Mouse (Mus musculus) CH12.LX (cell line): ENCODE measurements around the gene H2-Ab1. TPM values are rescaled to one million over a fixed set of nuclear protein-coding genes. Genes with fewer than 3 reads are reported as not detected.
A peak's percentile ranks its signal among the peaks of the same experiment; 100 is the strongest.

Experiments
- DNase-seq: peaks from one replicate; pipeline ENCODE4 v3.0.0-alpha.2; 2013; ENCODE audit errors: extremely low read depth
- H3K27ac ChIP-seq: 2 replicates; pipeline ENCODE4 v1.5.1; 2012; ENCODE audit warnings: low read depth, mild to moderate bottlenecking, control low read depth, moderate library complexity; ENCODE audit not compliant: insufficient read depth
- H3K27me3 ChIP-seq: replicated peaks from 2 replicates; pipeline ENCODE3; 2012; ENCODE audit warnings: inconsistent platforms
- H3K36me3 ChIP-seq, 2 experiments: replicated peaks in 1 of 2; 2 replicates each; pipeline versions ENCODE3 to v1.6.1; 2012; ENCODE audit warnings: inconsistent platforms in 1 of 2, low read length in 1 of 2, mild to moderate bottlenecking in 1 of 2, mixed read lengths in 1 of 2, moderate library complexity in 1 of 2; ENCODE audit not compliant: control insufficient read depth in 1 of 2, insufficient read depth in 1 of 2
- H3K4me1 ChIP-seq, 2 experiments: 2 replicates each; pipeline ENCODE4 v1.6.1; 2012; ENCODE audit warnings: inconsistent platforms in 1 of 2, moderate library complexity in 1 of 2; ENCODE audit not compliant: insufficient read depth in 2 of 2, control insufficient read depth in 1 of 2
- H3K4me2 ChIP-seq: 2 replicates; pipeline ENCODE4 v1.6.1; 2012; ENCODE audit warnings: low read depth, mild to moderate bottlenecking, control low read depth; ENCODE audit not compliant: poor library complexity, insufficient read depth, severe bottlenecking
- H3K4me3 ChIP-seq, 3 experiments: fragments of 150-350 bp in 1 of 3; sonication (generic) in 1 of 3; replicated peaks in 1 of 3; 2 replicates each; pipeline versions ENCODE3 to v1.5.1; 2011 to 2012; ENCODE audit warnings: low read depth in 2 of 3, low read length in 2 of 3, mild to moderate bottlenecking in 2 of 3, moderate library complexity in 2 of 3, control low read depth in 1 of 3, improper control_type of control experiment in 1 of 3, inconsistent platforms in 1 of 3, mixed read lengths in 1 of 3; ENCODE audit not compliant: poor library complexity in 1 of 3
- H3K79me2 ChIP-seq: replicated peaks from 2 replicates; pipeline ENCODE4 v1.6.1; 2012; ENCODE audit warnings: mild to moderate bottlenecking, moderate library complexity; ENCODE audit not compliant: control insufficient read depth, poor library complexity, insufficient read depth, severe bottlenecking; ENCODE audit errors: extremely low read depth
- H3K9ac ChIP-seq: 2 replicates; pipeline ENCODE4 v1.6.1; 2012; ENCODE audit warnings: low read depth, mild to moderate bottlenecking, control low read depth, moderate library complexity; ENCODE audit not compliant: insufficient read depth
- H3K9me3 ChIP-seq: replicated peaks from 2 replicates; pipeline ENCODE3; 2012; ENCODE audit warnings: low read length, inconsistent platforms, mixed read lengths
- BHLHE40 ChIP-seq: IDR thresholded peaks from 2 replicates; pipeline ENCODE4 v1.6.1; 2011; ENCODE audit warnings: mild to moderate bottlenecking, low read depth, low read length, improper control_type of control experiment
- CHD2 ChIP-seq: IDR thresholded peaks from 2 replicates; pipeline ENCODE4 v1.6.1; 2011; ENCODE audit warnings: low read length, improper control_type of control experiment
- CTCF ChIP-seq, 2 experiments: IDR thresholded peaks in 1 of 2; conservative IDR thresholded peaks in 1 of 2; 2 replicates each; pipeline ENCODE4 v1.5.1; 2011 to 2012; ENCODE audit warnings: low read depth in 2 of 2, low read length in 2 of 2, improper control_type of control experiment in 1 of 2, inconsistent platforms in 1 of 2, mild to moderate bottlenecking in 1 of 2, moderate library complexity in 1 of 2
- E2F4 ChIP-seq: IDR thresholded peaks from 2 replicates; pipeline ENCODE4 v1.6.1; 2011; ENCODE audit warnings: low read depth, low read length, improper control_type of control experiment; ENCODE audit not compliant: insufficient replicate concordance
- GABPA ChIP-seq: IDR thresholded peaks from 2 replicates; pipeline ENCODE4 v1.6.1; 2012; ENCODE audit warnings: low read depth, low read length, improper control_type of control experiment, inconsistent platforms; ENCODE audit not compliant: insufficient replicate concordance
- IRF4 ChIP-seq: IDR thresholded peaks from 2 replicates; pipeline ENCODE4 v1.6.1; 2014; ENCODE audit warnings: low read depth, mild to moderate bottlenecking, inconsistent platforms, low read length, improper control_type of control experiment
- JUN ChIP-seq: IDR thresholded peaks from 2 replicates; pipeline ENCODE4 v1.6.1; 2011; ENCODE audit warnings: low read depth, mild to moderate bottlenecking, low read length, improper control_type of control experiment, moderate library complexity; ENCODE audit not compliant: insufficient read depth
- JUND ChIP-seq: conservative IDR thresholded peaks from 2 replicates; pipeline ENCODE4 v1.6.1; 2011; ENCODE audit warnings: low read depth, low read length, improper control_type of control experiment
- MAZ ChIP-seq: IDR thresholded peaks from 2 replicates; pipeline ENCODE4 v1.6.1; 2012; ENCODE audit warnings: low read depth, mild to moderate bottlenecking, inconsistent platforms, low read length, improper control_type of control experiment, moderate library complexity
- MEF2A ChIP-seq: IDR thresholded peaks from 2 replicates; pipeline ENCODE4 v1.6.1; 2014; ENCODE audit warnings: low read depth, mild to moderate bottlenecking, inconsistent platforms, low read length, improper control_type of control experiment, borderline replicate concordance
- POLR2A ChIP-seq: IDR thresholded peaks from 2 replicates; pipeline ENCODE4 v1.6.1; 2011; ENCODE audit warnings: low read depth, mild to moderate bottlenecking, improper control_type of control experiment, low read length
- POLR2AphosphoS2 ChIP-seq: IDR thresholded peaks from 2 replicates; pipeline ENCODE4 v1.6.1; 2011; ENCODE audit warnings: low read depth, low read length, improper control_type of control experiment
- SIN3A ChIP-seq: IDR thresholded peaks from 2 replicates; pipeline ENCODE4 v1.6.1; 2012; ENCODE audit warnings: low read length, improper control_type of control experiment, inconsistent platforms
- UBTF ChIP-seq: IDR thresholded peaks from 2 replicates; pipeline ENCODE4 v1.6.1; 2012; ENCODE audit warnings: low read depth, mild to moderate bottlenecking, inconsistent platforms, low read length, improper control_type of control experiment, moderate library complexity
- USF1 ChIP-seq: IDR thresholded peaks from 2 replicates; pipeline ENCODE4 v1.6.1; 2014; ENCODE audit warnings: low read depth, mild to moderate bottlenecking, inconsistent platforms, low read length, improper control_type of control experiment
- USF2 ChIP-seq: conservative IDR thresholded peaks from 2 replicates; pipeline ENCODE4 v1.6.1; 2011; ENCODE audit warnings: low read depth, low read length, improper control_type of control experiment
- ZC3H11A ChIP-seq: IDR thresholded peaks from 2 replicates; pipeline ENCODE4 v1.6.1; 2012; ENCODE audit warnings: low read depth, mild to moderate bottlenecking, inconsistent platforms, low read length, improper control_type of control experiment
- ZKSCAN1 ChIP-seq: IDR thresholded peaks from 2 replicates; pipeline ENCODE4 v1.6.1; 2012; ENCODE audit warnings: low read depth, inconsistent platforms, low read length, improper control_type of control experiment, borderline replicate concordance
- dilution Hi-C: fragments of 300-500 bp; cut with MboI; formaldehyde crosslinking; loops from 2 replicates; pipeline ENCODE4 v1.14.3; 2020; ENCODE audit warnings: low sequenced_read_pairs; ENCODE audit not compliant: extremely low pct_unique_long_range_greater_than_20kb, extremely low pct_ligation_motif_present
- in situ Hi-C: fragments of 300-500 bp; cut with MboI; formaldehyde crosslinking; loops from 3 replicates; pipeline ENCODE4 v1.14.3; 2019; ENCODE audit warnings: low sequenced_read_pairs, low pct_ligation_motif_present, low pct_unique_long_range_greater_than_20kb, mixed read lengths
- polyA plus RNA-seq: library from polyadenylated mRNA; unstranded; fragments of >175 nt; gene quantifications from 2 replicates; pipeline ENCODE4 v1.2.1, GENCODE M21; 2012; ENCODE audit warnings: low read depth; ENCODE audit not compliant: insufficient read length
- total RNA-seq, 2 experiments: library from RNA; depleted of rRNA; stranded (reverse); fragments of 300-350 nt in 1 of 2; fragments of >200 nt in 1 of 2; gene quantifications; 2 replicates each; pipeline ENCODE4 v1.2.3; 2012 to 2014

Gene H2-Ab1
- total and polyA plus RNA-seq, 3 experiments, result 114 to 699 (median 119) TPM

DNA sequence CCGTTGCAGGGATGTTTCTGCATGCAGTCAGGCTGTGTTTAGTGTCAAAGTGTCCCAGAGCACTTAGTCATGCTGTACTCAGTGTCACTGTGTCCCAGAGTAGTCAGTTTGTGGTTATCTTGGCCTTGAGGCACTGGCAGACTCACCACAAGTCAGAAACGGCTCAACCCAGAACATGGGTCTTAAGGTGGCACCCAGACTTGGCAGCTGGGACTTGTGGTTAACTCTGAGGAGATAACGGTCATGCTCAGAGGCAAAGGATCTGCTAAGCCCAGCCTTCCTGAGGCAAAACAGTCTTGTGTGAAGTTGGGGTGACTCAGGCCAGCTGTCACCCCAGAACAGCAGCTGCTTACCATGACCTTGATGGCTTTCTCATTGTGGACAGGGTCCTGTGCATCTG lies 46.9 kb upstream of the H2-Ab1 start:
- Histone ChIP-seq H3K4me3 (no peak overlapping the region), H3K9me3 (peaks cover 8% of the 10 kb centered on the region), H3K27me3 (no peaks in the 10 kb centered on the region), H3K36me3 (peaks cover 72 to 89% of the 10 kb centered on the region in 2 experiments), H3K4me1 (peaks cover 6 to 25% of the 10 kb centered on the region in 2 experiments), H3K4me2 (no peak overlapping the region), H3K9ac (no peak overlapping the region), H3K27ac (no peak overlapping the region), H3K79me2 (peaks cover 14% of the 10 kb centered on the region)
- TF ChIP-seq MEF2A (no peak), CHD2 (no peak), ZKSCAN1 (no peak), JUND (no peak), POLR2A (no peak), IRF4 (no peak), E2F4 (no peak), USF1 (no peak), UBTF (no peak), CTCF (conservative IDR thresholded peaks at IDR 0.05 in 1 of 2, IDR thresholded peaks at IDR 0.05 in 1 of 2; ENCODE audit: low read depth in 2 of 2, low read length in 2 of 2) (no peak)
- in situ Hi-C loops (loop anchor here (5.0 kb wide), 1 partner anchor 33 kb away; no protein-coding TSS in a partner anchor), dilution Hi-C loops (no loop called here)
- DNase-seq, result no peak

DNA sequence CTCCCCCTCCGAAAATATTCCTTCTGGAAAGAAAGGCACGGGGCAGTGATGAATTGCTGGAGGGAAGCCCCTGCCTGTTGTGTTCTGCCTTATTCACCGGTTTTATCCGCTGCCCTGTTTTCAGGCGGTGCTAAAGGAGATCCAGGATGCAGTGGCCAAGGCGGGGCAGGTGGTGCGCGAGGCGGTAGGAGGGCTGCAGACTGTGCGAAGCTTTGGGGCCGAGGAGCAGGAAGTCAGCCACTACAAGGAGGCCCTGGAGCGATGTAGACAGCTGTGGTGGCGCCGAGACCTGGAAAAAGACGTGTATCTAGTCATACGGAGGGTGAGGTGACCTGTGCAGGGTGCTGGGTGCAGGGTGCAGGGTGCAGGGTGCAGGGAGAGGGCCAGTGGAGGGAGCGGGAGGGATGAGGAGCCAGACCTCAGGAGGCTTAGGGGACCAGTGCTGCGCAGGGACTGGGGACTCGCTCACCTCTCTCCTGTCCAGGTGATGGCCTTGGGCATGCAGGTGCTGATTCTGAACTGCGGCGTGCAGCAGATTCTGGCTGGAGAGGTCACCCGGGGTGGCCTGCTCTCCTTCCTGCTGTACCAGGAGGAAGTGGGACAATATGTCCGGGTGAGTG lies 45.6 kb upstream of the H2-Ab1 start:
- DNase-seq, result no peak
- Histone ChIP-seq H3K79me2 (peaks cover 7% of the 10 kb centered on the region), H3K4me2 (no peak overlapping the region), H3K4me1 (peaks cover 3 to 17% of the 10 kb centered on the region in 2 experiments; a peak in 2 of 4 replicates), H3K4me3 (no peak overlapping the region), H3K27ac (0 out of 2 replicates have a peak overlapping the region, but pooled peaks have one; percentile 24), H3K36me3 (peaks cover 79 to 94% of the 10 kb centered on the region in 2 experiments), H3K27me3 (no peaks in the 10 kb centered on the region), H3K9ac (no peak overlapping the region), H3K9me3 (peaks cover 8% of the 10 kb centered on the region)
- dilution Hi-C loops (no loop called here), in situ Hi-C loops (loop anchor here (5.0 kb wide), 1 partner anchor 35 kb away; no protein-coding TSS in a partner anchor)
- TF ChIP-seq GABPA, result no peak
- TF ChIP-seq JUN, result no peak
- TF ChIP-seq CHD2, result no peak
- no peak for TF ChIP-seq JUND
- TF ChIP-seq MAZ, result no peak
- no peak for TF ChIP-seq POLR2AphosphoS2
- no peak for TF ChIP-seq ZC3H11A
- TF ChIP-seq SIN3A, result no peak
- no peak for TF ChIP-seq USF2
- no peak for TF ChIP-seq BHLHE40
